8 mouse cellular contexts compared by ENCODE assay signal in the genomic region with DNA sequence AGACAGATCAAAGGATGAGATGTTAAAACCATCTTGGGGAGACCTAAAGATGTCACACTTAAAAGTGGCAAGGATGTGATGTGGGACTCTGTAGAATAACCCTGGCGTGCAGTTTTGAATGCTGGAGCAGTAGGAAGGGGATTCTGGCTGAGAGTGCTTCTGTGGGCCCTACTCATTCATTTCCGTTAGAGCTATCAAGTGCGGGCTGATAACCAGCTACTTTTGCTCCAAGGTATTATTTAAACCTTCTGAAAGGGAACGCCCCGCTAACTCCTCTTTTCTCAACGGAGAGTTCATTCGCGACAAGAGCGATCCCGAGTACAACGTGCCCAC. TPM values are rescaled to one million over a fixed set of nuclear protein-coding genes. Genes with fewer than 3 reads are reported as not detected.
DNase-seq lines count a peak whose midpoint lies in the region; ATAC-seq and TF ChIP-seq lines count a peak whose summit lies in the region.

No protein-coding gene starts in this region.

- TF ChIP-seq EP300 in liver, embryonic 14.5 days (IDR thresholded peaks at IDR 0.05; ENCODE audit: low read depth): no peak

- no peak for TF ChIP-seq CTCF in E14TG2a.4 (conservative IDR thresholded peaks at IDR 0.05; ENCODE audit: low read length)
- TF ChIP-seq CTCF in liver, embryonic 14.5 days (IDR thresholded peaks at IDR 0.05; ENCODE audit: low read depth): no peak

- no peaks in the 10 kb centered on the region for H3K27me3 ChIP-seq in heart, embryonic 13.5 days (replicated peaks)
- peaks cover 8% of the 10 kb centered on the region; the same call in 1 of the 2 replicates for H3K27me3 ChIP-seq in E14TG2a.4 (ENCODE audit: insufficient read depth, low read length)
- no peaks in the 10 kb centered on the region for H3K27me3 ChIP-seq in forebrain, embryonic 14.5 days (replicated peaks; ENCODE audit: control insufficient read depth, insufficient read depth, low read length)
- no peaks in the 10 kb centered on the region for H3K27me3 ChIP-seq in liver, embryonic 14.5 days (ENCODE audit: control insufficient read depth, insufficient read depth, low read length)

- H3K36me3 ChIP-seq in heart, embryonic 13.5 days: 0 out of 2 replicates have a peak, but pooled peaks cover under 1% of the 10 kb centered on the region
- no peaks in the 10 kb centered on the region for H3K36me3 ChIP-seq in E14TG2a.4 (ENCODE audit: insufficient read depth, low read length)
- no peaks in the 10 kb centered on the region for H3K36me3 ChIP-seq in forebrain, embryonic 14.5 days (ENCODE audit: control insufficient read depth, insufficient read depth, low read length)
- H3K36me3 ChIP-seq in liver, embryonic 14.5 days (replicated peaks; ENCODE audit: control insufficient read depth, insufficient read depth, low read depth): no peaks in the 10 kb centered on the region

- H3K4me2 ChIP-seq in heart, embryonic 13.5 days: peak overlapping the region; percentile 81
- peak overlapping the region; percentile 62 for H3K4me2 ChIP-seq in forebrain, embryonic 14.5 days (ENCODE audit: low read length)
- H3K4me2 ChIP-seq in liver, embryonic 14.5 days (ENCODE audit: low read depth): peak overlapping the region; percentile 94

- no peaks in the 10 kb centered on the region for H3K9me3 ChIP-seq in heart, embryonic 13.5 days
- no peaks in the 10 kb centered on the region for H3K9me3 ChIP-seq in E14TG2a.4 (ENCODE audit: low read length)
- peaks cover 2% of the 10 kb centered on the region for H3K9me3 ChIP-seq in forebrain, embryonic 14.5 days (replicated peaks; ENCODE audit: control insufficient read depth, low read length)
- H3K9me3 ChIP-seq in liver, embryonic 14.5 days (ENCODE audit: control insufficient read depth, low read length): no peaks in the 10 kb centered on the region

- WGBS in heart, embryonic 13.5 days: under 1% methylated on average over 11 of the region's 11 CpGs
- WGBS in forebrain, embryonic 14.5 days: 1% methylated on average over 11 of the region's 11 CpGs
- WGBS in liver, embryonic 14.5 days (ENCODE audit: insufficient replicate concordance): under 1% methylated on average over 11 of the region's 11 CpGs

- no peak for DNase-seq in heart, adult 8-10 months (ENCODE audit: low spot score)
- no peak for DNase-seq in forebrain, embryonic 14.5 days (ENCODE audit: low spot score)
- DNase-seq in liver, embryonic 14.5 days (ENCODE audit: low read depth in 3 of 3, low spot score in 3 of 3): peak in 1 of 3 experiments; percentile 50
- DNase-seq in ovary, postnatal 14 days (ENCODE audit: low spot score): no peak
- DNase-seq in embryo, embryonic 10.5 days (ENCODE audit: low spot score): no peak
- no peak for DNase-seq in urinary bladder, postnatal 10 days (ENCODE audit: low spot score)

- H3K9ac ChIP-seq in heart, embryonic 13.5 days: peak overlapping the region; percentile 98
- peak overlapping the region; percentile 97 for H3K9ac ChIP-seq in forebrain, embryonic 14.5 days (ENCODE audit: low read length)
- H3K9ac ChIP-seq in liver, embryonic 14.5 days (replicated peaks): peak overlapping the region; percentile 83

- peak overlapping the region; percentile 93 for H3K4me3 ChIP-seq in heart, embryonic 13.5 days
- H3K4me3 ChIP-seq in E14TG2a.4 (replicated peaks; ENCODE audit: low read length): peak overlapping the region; percentile 94
- H3K4me3 ChIP-seq in forebrain, embryonic 14.5 days (ENCODE audit: low read depth, low read length): peak overlapping the region; percentile 92
- H3K4me3 ChIP-seq in liver, embryonic 14.5 days (ENCODE audit: insufficient read depth in 1 of 2, low read depth in 2 of 2, low read length in 2 of 2): peak overlapping the region; percentile 74 to 82

- H3K4me1 ChIP-seq in heart, embryonic 13.5 days: peaks cover 32% of the 10 kb centered on the region
- H3K4me1 ChIP-seq in E14TG2a.4 (replicated peaks; ENCODE audit: low read depth, low read length): peaks cover 24% of the 10 kb centered on the region
- H3K4me1 ChIP-seq in forebrain, embryonic 14.5 days (ENCODE audit: control insufficient read depth, insufficient read depth, low read length): peaks cover 10% of the 10 kb centered on the region
- peaks cover 8 to 15% of the 10 kb centered on the region in 2 experiments for H3K4me1 ChIP-seq in liver, embryonic 14.5 days (replicated peaks; ENCODE audit: control insufficient read depth in 2 of 2, insufficient read depth in 2 of 2, low read length in 1 of 2)

- H3K27ac ChIP-seq in heart, embryonic 13.5 days (replicated peaks): peak overlapping the region; percentile 99
- peak overlapping the region; percentile 97 for H3K27ac ChIP-seq in forebrain, embryonic 14.5 days (ENCODE audit: low read depth, low read length)
- peak overlapping the region; percentile 93 for H3K27ac ChIP-seq in liver, embryonic 14.5 days

- ATAC-seq in heart, embryonic 13.5 days (ENCODE audit: extremely low read depth, insufficient number of reproducible peaks, low FRiP score, low TSS enrichment): no peak
- 0 out of 2 replicates have a peak, but pooled peaks have one; percentile 4 for ATAC-seq in forebrain, embryonic 14.5 days
- no peak for ATAC-seq in liver, embryonic 14.5 days (ENCODE audit: insufficient read depth)

RNA-seq across cellular contexts. Expression of gene Gfpt1, which starts 0.7 kb away (rescaled TPM):
- 11.7 and 12.1 TPM in 2 replicates for polyA plus RNA-seq in heart, embryonic 13.5 days (2015; fragmentation: Nextera tagmentation; extraction: Ambion mirVana)
- 10 to 100 TPM; 16.0 to 21.4 (median 16.7) TPM for total RNA-seq in heart, adult 8-10 months (2022)
- polyA plus RNA-seq in forebrain, embryonic 14.5 days (2014; fragmentation: Nextera tagmentation; extraction: Ambion mirVana): 18.2 and 21.3 TPM in 2 replicates
- 3.6 and 5.2 TPM in 2 replicates for polyA plus RNA-seq in liver, embryonic 14.5 days (2012; rRNA removed)
- 5.5 and 5.9 TPM in 2 replicates for polyA plus RNA-seq in liver, embryonic 14.5 days (2014; fragmentation: Nextera tagmentation; extraction: Ambion mirVana)

RNA-seq across cellular contexts. Expression of gene Nfu1, which starts 32.9 kb away (rescaled TPM):
- polyA plus RNA-seq in heart, embryonic 13.5 days (2015; fragmentation: Nextera tagmentation; extraction: Ambion mirVana): 88.8 and 105 TPM in 2 replicates
- total RNA-seq in heart, adult 8-10 months (2022): 10 to 100 TPM; 78.5 to 83.2 (median 80.7) TPM
- 111 and 112 TPM in 2 replicates for polyA plus RNA-seq in forebrain, embryonic 14.5 days (2014; fragmentation: Nextera tagmentation; extraction: Ambion mirVana)
- 23.5 and 51.9 TPM in 2 replicates for polyA plus RNA-seq in liver, embryonic 14.5 days (2012; rRNA removed)
- polyA plus RNA-seq in liver, embryonic 14.5 days (2014; fragmentation: Nextera tagmentation; extraction: Ambion mirVana): 47.7 and 48.6 TPM in 2 replicates
